Mouse (Mus musculus) ovary, postnatal 14 days (tissue): Measurements from ENCODE around the gene Hist1h3b.
"Not testable (repeated sequence)": the region's sequence is repeated elsewhere in the genome, so short reads cannot be mapped to it uniquely, and the experiment has no call there.

Experiments used
- DNase-seq: peaks from one replicate; pipeline ENCODE4 v3.0.0; 2022; ENCODE audit warnings: low spot score

Gene Hist1h3b

DNA sequence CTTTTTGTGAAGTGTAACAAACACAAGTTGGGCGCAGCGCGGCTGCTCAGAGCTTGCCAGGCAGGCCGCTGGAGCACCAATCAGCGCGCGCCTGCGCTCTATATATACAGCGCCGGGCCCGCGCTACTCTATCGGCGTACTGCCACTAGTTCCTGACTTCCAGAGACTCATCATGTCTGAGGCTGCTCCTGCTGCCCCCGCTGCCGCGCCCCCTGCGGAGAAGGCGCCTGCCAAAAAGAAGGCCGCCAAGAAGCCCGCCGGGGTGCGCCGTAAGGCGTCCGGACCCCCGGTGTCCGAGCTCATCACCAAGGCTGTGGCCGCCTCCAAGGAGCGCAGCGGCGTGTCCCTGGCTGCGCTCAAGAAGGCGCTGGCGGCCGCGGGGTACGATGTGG, 13.4 kb upstream of the Hist1h3b start, which contains the start of gene Hist1h1c:
Gene Hist1h1c, plus strand, starts transcription at position 132 of the 392 bp plus-strand sequence.
- peak; percentile 94 for DNase-seq

DNA sequence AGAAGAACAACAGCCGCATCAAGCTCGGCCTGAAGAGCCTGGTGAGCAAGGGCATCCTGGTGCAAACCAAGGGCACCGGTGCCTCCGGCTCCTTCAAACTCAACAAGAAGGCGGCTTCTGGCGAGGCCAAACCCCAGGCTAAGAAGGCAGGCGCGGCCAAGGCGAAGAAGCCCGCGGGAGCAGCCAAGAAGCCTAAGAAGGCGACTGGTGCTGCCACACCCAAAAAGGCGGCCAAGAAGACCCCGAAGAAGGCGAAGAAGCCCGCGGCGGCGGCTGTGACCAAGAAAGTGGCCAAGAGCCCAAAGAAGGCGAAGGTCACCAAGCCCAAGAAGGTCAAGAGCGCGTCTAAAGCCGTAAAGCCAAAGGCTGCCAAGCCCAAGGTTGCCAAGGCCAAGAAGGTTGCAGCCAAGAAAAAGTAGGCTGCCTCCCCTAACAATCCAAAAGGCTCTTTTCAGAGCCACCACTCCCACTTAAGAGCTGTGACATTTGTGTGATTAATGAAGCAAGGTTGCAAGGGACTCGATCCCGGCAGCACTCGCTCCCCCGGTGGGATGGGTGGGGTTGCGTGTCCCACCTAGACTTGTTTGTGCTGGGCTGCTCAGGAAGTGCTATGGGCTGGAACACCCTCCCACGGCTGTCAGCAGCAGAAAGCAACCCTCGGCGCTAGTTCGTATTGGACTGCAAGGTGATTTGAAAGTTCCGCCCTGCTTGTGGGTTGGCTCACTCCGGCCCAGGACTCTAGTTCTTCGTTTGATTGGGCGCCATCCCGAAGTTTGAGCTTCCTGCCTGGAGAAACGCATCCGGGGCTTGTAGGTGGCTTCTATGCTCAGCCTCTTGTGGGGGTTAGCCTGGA, 12.8 kb upstream of the Hist1h3b start:
- DNase-seq, result peak; percentile 82

DNA sequence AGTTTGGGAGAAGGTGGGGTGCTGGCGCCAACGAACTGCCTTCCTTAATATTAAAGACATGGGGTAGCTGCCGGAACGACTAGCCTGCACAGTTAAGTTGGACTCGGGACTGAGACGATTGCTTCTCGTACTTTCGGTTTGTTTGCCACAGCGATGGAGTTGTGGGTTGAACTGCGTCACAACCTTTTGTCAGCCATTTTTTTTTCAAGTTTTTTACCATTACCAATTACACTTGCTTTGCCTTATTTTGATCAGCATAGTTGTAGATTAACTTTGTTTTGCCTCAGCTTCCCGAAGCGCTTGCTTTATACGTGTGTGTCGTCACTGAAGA, 12.2 kb upstream of the Hist1h3b start:
- no peak for DNase-seq

DNA sequence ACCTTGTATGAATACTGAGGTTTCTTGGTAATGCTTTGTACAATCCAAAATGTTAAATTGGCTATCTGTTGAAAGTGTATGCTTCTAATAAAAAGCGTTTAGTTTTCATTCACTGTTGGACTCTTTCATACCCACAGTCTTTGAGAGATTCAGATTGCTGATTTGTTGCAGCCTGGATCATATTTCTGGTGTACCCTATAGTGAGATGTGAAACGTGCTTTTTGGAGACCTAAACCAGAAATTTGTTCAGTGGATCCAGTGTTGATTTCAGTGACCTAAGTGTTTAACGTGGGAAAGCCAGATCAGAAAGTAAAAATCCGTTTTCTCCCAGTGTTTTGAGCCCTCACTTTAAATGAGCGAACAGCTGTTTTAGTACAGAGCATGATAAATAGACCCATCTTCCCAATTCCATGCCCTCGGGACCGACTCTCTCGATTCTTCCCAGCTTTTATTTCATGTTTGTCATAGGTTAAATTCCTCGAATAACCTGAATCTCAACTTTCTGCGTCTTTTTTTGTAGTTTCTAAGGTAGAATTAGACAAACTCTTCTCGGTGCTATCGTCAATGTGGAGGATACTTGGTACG, 11.7 kb upstream of the Hist1h3b start:
- no peak for DNase-seq

DNA sequence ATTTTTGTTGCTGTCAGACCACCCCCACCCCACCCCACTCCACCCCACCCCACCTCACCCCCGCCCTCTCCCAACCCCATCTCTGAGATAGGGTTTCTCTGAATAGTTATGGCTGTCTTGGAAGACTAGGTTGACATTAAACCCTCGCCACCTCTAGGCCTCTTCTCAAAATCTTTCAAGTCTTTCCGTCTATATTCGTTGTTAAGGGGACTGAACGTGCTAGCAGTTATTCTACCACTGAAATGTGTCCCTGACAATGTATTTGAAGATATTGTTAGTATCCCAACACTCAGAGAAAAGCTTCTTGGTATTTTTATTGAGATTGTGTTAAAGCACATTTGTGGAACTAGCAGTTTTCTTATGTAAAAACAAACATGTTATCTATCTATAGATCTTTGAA, 11.2 kb upstream of the Hist1h3b start:
- no peak for DNase-seq

DNA sequence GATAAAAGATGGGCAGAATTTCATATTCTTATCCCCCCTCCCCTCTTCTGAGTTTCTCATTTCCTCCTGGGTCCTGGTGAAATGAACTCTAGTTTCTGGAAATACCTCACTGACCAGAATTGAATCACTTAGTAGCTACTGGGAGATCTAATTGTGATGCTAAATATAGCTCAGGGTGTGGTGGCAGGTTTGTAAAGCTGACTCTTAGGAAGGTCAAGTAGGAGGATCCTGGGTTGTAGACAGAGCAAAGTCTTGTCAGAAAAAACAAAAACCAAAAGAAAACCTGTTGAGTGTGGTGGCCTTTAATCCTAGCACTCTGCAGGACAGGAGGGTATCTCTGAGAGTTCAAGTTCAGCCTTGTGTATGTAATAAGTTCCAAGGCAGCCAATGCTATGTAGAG, 10.1 kb upstream of the Hist1h3b start:
- no peak for DNase-seq

DNA sequence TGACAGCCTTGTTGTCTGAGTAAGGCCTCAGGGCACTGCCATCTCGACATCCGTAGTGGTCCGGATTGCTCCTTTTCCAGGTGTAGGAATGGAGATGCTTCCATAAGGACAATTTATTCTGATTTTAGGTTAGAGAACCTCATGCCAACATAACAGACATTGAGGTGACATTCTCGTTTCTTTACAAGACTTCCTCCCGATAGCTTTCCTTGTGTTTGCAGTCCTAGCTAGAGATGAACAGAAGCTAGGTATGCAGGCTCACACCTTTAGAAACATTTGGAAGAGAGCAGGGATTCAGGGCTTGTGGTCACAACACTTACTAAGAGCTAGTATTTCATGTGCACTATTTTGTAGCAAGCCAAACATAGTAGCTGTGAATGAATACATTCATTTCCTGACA, 8.9 kb upstream of the Hist1h3b start:
- no peak for DNase-seq

DNA sequence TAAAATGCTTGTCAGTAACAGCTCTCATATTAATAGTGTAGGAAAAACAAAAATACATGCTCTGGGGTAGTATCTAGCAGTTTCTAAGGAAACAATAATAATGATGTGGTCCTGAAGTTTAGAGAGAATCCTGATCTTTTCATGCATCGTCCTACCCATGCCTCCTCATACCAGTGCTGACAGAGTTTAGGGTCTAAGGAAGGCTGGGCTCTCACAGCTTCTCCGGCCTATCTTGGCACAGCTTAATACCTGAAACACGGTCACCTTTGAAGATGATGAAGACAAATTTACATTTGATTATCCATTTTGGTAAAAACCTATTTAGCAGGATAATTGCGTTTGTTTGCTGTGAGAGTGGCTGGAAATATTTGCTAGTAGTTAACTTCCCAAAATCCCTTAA, 8.1 kb upstream of the Hist1h3b start:
- no peak for DNase-seq

DNA sequence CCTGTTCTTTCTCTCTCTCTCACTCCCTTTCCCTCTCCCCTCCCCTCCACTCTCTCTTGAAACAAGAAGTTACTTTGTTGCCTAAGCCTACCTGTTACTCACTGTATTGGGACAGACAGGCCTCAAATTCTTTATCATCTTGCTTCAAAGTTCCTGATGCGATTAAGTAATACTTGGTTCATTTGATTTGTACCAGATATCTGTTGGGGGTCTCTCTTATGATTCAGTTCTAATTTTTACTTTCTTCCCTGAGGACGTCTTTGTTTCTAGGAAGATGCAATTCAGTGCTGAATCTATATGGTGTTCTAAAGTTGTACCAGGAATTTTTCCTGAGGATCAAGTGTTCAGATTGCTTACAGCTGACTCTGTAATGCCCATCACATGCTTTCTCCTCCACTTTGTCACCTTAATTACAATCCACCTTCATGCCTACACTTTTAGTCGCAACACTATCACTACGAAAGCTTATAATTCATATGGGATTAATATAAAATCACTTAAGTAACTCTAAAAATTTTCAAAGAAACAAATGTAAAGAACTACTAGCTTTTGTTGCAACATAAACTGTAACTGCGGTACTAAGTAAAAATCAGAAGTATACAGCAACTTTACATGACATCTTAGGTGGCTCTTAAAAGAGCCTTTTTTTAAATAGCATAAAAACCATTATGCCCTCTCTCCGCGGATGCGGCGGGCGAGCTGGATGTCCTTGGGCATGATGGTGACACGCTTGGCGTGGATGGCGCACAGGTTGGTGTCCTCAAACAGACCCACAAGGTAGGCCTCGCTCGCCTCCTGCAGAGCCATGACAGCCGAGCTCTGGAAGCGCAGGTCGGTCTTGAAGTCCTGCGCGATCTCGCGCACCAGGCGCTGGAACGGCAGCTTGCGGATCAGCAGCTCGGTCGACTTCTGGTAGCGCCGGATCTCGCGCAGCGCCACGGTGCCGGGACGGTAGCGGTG, 7.4 kb upstream of the Hist1h3b start:
- DNase-seq, result no peak

DNA sequence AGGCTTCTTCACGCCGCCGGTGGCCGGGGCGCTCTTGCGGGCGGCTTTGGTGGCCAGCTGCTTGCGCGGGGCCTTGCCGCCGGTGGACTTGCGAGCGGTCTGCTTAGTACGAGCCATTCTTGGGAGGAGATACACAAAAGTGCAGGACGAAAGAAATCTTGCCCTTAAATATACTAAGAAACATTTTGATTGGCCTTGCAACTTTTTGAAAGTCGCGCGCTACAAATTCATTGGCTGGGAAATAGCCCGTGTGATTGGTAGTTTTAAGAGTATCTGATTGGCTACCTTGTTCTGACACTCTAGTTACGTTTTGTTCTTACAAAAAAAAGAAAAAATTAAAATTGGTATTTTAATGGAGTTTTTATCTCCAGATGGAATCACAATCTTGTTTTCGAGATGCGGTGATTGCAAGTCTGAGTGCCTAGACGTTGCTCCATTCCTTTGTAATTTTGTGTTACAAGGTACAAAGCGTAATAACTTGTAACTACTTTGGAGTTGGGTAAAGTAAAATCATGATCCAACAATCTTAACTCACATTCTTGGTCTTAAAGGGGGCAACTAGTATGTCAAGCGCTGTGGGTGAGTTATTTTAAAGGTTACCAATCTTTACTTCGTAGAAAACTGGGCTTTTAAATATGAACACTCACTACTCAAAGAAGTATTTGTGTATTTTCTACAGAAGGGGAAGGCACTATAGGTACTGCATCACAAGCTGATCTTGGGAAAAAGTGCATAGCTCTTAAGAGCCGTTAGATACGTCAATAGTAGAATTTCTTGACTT, 6.5 kb upstream of the Hist1h3b start, which contains the start of gene Hist1h3c:
Gene Hist1h3c, minus strand, starts transcription at position 222 of the 781 bp plus-strand sequence.
- DNase-seq, result peak; percentile 70

DNA sequence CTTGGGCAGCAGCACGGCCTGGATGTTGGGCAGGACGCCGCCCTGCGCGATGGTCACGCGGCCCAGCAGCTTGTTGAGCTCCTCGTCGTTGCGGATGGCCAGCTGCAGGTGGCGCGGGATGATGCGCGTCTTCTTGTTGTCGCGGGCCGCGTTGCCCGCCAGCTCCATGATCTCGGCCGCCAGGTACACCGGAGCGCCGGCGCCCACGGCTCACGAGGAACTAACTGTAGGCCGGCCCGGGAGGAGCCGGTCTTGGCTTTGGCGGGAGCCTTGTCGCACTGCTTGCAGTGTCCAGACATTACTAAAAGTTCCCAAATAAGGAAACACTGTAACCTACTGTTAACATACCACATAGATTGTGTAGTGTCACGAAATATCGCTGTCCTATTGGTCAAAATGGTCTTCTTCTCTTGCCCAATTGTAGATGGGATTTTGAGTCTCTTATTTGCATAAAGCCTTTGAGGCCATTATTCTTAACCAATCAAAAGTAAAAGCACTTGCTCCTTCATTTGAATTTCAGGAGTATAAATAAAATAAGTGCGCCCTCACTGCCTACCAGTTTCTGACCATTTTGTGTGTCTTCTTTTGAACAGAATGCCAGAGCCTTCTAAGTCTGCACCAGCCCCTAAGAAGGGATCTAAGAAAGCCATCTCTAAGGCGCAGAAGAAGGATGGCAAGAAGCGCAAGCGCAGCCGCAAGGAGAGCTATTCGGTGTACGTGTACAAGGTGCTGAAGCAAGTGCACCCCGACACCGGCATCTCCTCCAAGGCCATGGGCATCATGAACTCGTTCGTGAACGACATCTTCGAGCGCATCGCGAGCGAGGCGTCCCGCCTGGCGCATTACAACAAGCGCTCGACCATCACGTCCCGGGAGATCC, 5.6 kb upstream of the Hist1h3b start, which contains the start of gene Hist1h2bb:
Gene Hist1h2bb, plus strand, starts transcription at position 534 of the 880 bp plus-strand sequence.
- peak; percentile 58 for DNase-seq

DNA sequence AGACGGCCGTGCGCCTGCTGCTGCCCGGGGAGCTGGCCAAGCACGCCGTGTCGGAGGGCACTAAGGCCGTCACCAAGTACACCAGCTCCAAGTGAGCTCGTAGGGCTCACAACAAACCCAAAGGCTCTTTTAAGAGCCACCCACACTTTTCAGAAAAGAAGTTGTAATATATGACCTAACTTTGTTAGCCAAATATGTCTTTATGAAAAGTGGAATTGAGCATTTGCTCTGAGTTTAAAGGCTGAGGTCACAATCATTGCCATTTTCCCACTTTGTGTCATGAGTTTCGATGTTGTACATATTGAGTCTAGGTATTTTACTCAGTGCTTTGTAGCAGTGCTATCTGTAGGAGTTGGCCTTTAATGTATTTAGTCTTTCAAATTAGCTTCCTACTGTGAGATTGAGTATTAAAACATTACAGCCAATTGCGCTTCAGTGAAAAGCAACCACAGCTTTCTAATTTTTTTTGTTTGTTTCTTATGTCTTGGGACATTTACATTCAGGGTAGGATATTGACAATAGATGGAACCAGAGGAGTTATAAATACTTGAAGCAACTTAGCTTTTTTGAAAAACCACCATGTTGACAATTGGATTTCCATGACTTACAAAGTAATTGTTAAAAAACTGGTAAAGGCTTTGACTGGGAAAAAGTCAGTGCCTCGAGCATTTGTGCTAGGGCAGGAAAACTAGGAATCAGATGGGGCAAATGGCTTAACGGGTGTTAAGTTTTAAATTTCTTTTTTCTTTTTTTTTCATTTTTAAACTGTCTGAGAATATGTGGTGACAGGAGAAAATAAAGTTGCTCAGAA, 4.8 kb upstream of the Hist1h3b start:
- no peak for DNase-seq

DNA sequence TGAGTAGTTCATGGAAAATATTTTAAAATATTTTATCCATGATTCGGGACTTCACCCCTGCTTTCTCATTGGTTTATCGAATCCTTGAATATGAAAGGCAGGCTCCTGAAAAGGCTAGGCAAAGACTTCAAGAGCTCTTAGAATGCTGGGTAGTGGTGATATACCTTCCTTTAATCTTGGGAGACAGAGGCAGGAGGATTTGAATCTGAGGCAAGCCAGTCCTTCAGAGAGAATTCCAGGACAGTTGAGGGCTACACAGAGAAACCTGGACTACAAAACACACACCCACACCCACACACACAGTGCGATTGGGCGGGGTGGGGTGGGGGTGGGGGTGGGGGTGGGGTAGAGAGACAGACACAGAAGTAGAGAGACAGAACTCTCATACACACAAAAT, 4.2 kb upstream of the Hist1h3b start:
- no peak for DNase-seq

DNA sequence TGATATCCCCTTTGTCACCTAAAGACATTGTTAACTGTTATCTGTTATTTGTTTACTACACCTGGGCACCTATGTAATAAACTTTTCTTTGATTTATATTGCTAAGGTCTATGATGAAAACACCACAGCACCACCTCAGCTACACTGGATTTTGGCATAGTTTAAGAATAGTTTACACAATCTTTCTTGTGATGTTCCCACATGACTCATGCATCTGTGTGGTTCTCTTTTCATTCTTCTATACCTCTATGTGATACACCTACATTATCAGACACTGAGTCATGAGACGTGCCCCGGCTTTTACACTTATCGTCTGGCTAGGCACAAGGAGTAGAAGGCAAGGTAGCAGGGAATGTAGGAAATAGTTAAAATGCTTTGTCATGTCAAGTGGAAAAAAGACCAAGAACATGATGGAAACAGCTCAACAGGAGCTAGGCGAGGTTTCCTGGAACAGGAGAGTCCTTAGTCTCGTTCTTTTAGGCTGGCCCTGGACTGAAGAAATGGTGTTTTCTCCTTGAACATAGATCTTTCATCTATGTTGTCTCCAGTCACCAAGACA, 2.4 kb upstream of the Hist1h3b start:
- no peak for DNase-seq

DNA sequence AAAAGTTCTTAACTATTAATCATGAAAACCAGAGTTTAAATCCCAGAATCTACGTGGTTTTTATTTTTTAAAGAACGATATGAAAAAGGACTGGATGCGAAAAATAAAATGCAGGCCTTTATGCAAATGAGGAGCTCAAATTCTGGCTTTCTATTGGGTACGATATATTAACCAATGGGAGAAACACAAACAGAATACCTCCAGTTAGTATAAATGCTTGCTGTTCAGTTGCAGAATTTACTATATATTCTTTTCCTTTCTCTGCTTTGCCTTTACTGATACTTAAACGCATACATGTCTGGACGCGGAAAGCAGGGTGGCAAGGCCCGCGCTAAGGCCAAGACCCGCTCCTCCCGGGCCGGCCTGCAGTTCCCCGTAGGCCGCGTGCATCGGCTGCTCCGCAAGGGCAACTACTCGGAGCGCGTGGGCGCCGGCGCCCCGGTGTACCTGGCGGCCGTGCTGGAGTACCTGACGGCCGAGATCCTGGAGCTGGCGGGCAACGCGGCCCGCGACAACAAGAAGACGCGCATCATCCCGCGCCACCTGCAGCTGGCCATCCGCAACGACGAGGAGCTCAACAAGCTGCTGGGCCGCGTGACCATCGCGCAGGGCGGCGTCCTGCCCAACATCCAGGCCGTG, 1.1 kb upstream of the Hist1h3b start, which contains the start of gene Hist1h2ab:
Gene Hist1h2ab, plus strand, starts transcription at position 288 of the 639 bp plus-strand sequence.
- DNase-seq, result not testable (repeated sequence)

DNA sequence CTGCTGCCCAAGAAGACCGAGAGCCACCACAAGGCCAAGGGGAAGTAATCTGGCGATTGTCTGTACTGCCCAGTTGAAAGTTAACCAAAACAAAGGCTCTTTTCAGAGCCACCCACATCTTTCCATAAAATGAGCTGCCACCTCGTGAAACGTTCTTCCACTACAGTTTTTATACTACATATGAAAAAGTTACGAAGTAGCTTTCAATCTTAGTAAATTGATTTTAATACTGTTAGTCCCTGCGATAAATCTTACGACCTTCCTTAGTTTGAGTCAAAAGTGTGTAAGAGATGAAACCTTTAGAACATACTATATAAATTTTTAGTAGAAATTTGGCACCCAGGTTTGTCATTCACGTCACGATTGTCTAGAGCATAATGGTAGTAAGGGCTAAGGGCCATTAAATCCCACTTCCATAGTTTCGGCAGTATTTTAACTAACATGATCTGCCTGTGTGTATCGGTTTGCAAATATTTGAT, 550 bp upstream of the Hist1h3b start:
- no peak for DNase-seq

DNA sequence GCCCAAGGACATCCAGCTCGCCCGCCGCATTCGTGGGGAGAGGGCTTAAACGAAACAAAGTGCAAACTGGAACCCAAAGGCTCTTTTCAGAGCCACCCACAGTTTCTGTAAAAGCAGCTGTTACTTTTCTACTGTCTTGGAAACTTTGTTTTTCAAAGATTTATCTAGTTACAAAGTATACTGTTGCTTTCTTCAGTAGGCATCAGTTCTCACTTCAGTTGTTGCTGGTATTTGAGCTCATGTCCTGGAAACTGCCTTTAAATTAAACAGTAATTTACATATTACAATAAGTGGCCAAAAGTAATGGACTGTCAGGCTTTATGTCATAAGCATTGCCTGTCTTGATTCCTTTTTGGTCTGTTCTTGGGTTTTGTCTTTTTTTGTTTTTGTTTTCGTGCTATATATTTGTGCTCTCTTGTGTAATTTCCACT, 690 bp downstream of the Hist1h3b start:
- DNase-seq, result no peak

DNA sequence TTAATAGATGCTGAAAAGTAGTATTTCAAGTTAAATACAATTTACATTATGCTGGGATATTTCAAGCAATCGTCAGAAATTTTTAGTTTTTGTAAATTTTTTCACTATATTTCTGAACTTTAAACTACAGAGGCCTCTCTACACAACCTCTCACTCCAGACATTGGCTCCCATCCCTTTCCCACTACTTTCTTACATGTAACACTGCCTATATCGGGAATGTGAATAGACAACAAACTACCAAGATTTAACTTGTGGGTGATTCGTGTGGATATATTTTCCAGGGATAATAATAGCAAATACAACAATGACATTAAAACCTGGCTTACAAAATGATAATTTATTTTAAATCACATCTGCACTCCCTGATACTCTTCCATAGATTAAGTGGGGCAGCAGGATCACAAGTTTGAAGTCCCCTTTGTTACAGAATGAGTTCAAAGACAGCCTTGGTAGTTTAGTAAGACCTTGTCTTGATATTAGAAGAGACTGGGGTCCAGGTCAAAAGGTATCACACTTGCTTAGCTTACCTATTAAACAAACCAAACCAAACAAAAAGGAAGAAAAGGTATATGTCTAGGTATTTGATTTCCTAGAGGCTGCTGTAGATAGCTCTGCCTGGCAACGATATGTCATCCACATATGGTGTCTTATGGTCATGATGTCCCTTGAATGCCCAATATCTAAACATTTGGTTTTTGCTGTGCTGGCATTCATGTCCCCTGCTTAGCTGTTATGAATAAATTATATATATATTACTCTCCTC, 1.4 kb downstream of the Hist1h3b start:
- no peak for DNase-seq
